Mouse (Mus musculus): ENCODE results near the gene Loxl1.

The Loxl1 gene

GRCm38 (mm10) chr9:58249592-58250192 lies 63.3 kb downstream of the Loxl1 start, which contains the start of gene Pml:
Gene Pml (minus strand): TSS chr9:58249786.
- peak; percentile 54 for DNase-seq (ENCODE audit: low spot score)

GRCm38 (mm10) chr9:58248746-58249413 lies 64.1 kb downstream of the Loxl1 start:
- no peak for DNase-seq (ENCODE audit: low spot score)

DNA sequence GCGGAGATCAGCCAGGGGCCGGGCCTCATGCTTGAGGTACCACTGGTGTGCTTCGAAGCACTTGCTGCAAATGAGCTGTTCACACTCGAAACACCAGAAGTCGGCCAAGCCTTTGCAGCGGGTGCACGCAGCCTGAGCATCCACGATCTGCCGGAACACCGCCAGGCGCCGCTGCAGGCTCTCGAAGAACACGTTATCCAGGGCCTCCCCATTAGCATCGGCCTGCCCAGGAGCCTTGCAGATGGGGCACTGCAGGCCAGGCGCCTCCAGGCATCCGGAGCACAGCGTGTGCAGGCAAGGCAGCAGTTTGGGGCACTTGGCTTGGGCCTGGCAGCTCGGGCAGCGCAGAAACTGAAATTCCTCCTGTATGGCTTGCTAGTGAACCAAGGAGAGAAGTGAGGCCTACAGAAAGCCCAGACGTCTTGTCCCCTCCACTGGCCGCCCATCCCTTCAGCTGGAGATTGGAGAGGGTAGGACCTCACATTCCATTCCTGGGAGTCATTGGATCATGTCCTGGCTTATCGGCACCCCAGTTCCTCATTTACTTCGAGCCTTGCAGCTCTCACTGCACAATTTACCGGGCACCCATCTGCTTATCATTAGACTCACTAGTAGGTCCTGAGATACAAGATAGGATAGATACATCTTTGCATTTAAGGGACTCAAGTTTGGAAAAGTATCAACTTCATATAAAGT lies 65.8 kb downstream of the Loxl1 start:
- DNase-seq (ENCODE audit: low spot score): peak; percentile 73

- DNase-seq (ENCODE audit: low spot score): no peak
These were observed 66.8 kb downstream of the Loxl1 start for GRCm38 (mm10) chr9:58246083-58246591.

- no peak for DNase-seq (ENCODE audit: low spot score)
These were observed 69.3 kb downstream of the Loxl1 start for GRCm38 (mm10) chr9:58243696-58244095.

GRCm38 (mm10) chr9:58242696-58243095 lies 70.3 kb downstream of the Loxl1 start:
- DNase-seq (ENCODE audit: low spot score): no peak

DNA sequence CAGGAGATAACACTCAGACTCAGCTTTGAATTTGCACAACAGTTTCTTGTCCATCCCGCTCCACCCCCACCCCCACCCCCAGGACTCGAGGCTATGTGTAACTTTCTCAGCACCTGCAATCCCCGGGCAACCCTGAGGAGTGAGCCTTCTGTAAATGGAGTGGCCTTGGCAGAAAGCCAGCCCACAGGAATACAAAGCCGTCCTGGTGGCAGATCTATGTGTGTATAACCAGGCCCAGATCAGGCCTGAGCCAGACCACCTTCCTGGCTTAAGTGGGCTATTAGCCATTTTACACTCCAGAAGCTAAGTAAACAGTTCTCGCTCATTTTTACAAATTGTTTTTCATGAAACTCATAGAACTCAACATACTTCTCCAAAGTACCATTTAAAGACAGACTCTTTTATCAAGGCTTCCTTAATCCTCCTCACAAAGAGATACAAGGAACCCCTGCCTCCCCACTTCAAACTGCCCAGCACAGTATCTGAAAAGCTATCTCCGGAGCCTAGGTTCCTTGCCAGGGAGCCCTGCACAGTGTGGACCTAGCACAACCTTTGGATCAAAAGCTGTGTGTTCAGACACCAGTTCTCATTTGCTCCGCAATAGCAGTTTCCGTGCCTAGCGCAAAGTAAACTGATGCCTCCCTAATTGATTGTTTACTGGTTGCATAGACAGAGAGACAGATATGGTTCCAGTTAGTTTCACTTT lies 71.1 kb downstream of the Loxl1 start:
- no peak for DNase-seq (ENCODE audit: low spot score)
